In genomic region chr3:95054481-95055260, GRCm38 (mm10) we compare ENCODE assay signal across 9 mouse cellular contexts. TPM values are rescaled to one million over a fixed set of nuclear protein-coding genes. Genes with fewer than 3 reads are reported as not detected.
DNase-seq lines count a peak whose midpoint lies in the region; ATAC-seq lines count a peak whose summit lies in the region.
"Had no signal": no experiment of that assay in that cellular context is flagged by ENCODE, and none has a peak within 500 bp of the region (broad histone marks: within the 10 kb centered on the region; RNA-seq: fewer than 3 reads in every experiment).

No protein-coding gene starts in this region.

- H3K9me3 ChIP-seq in heart, embryonic 13.5 days = no peaks in the 10 kb centered on the region
- H3K9me3 ChIP-seq in embryonic facial prominence, embryonic 13.5 days = no peaks in the 10 kb centered on the region
- H3K9me3 ChIP-seq in liver, embryonic 13.5 days (replicated peaks) = no peaks in the 10 kb centered on the region
- H3K9me3 ChIP-seq: midbrain, embryonic 12.5 days had no signal

- H3K4me1 ChIP-seq in heart, embryonic 13.5 days = peaks cover 32% of the 10 kb centered on the region
- peaks cover 9% of the 10 kb centered on the region for H3K4me1 ChIP-seq in embryonic facial prominence, embryonic 13.5 days
- H3K4me1 ChIP-seq in liver, embryonic 13.5 days (replicated peaks) = peaks cover 56% of the 10 kb centered on the region
- H3K4me1 ChIP-seq: midbrain, embryonic 12.5 days had no signal

- no peaks in the 10 kb centered on the region for H3K27me3 ChIP-seq in heart, embryonic 13.5 days (replicated peaks)
- H3K27me3 ChIP-seq in embryonic facial prominence, embryonic 13.5 days = no peaks in the 10 kb centered on the region
- H3K27me3 ChIP-seq in liver, embryonic 13.5 days = no peaks in the 10 kb centered on the region
- H3K27me3 ChIP-seq: midbrain, embryonic 12.5 days had no signal

- peak overlapping the region; percentile 8; the same call in 1 of the 2 replicates for H3K9ac ChIP-seq in heart, embryonic 13.5 days
- H3K9ac ChIP-seq in embryonic facial prominence, embryonic 13.5 days = no peak overlapping the region
- H3K9ac ChIP-seq in liver, embryonic 13.5 days = 0 out of 2 replicates have a peak overlapping the region, but pooled peaks have one; percentile 0
- H3K9ac ChIP-seq: midbrain, embryonic 12.5 days had no signal

- DNase-seq in heart, adult 11 months = no peak
- DNase-seq in urinary bladder, postnatal 25 days (ENCODE audit: low spot score) = peak; percentile 46
- DNase-seq in urinary bladder, postnatal 4 days (ENCODE audit: low spot score in 2 of 2) = no peak
- peak; percentile 50 for DNase-seq in liver, embryonic 13.5 days
- no peak for DNase-seq in neural tube, embryonic 10.5 days (ENCODE audit: extremely low spot score, low spot score)
- DNase-seq in left cerebral cortex, postnatal 36 days (ENCODE audit: low spot score in 2 of 2) = no peak

- intact Hi-C loops in left cerebral cortex, postnatal 36 days (cut with DNase I) = loop anchor here (5.0 kb wide), 1 partner anchor 53 kb away; the partner anchor contains the start of gene Pip5k1a

- ATAC-seq in heart, embryonic 13.5 days (ENCODE audit: extremely low read depth, insufficient number of reproducible peaks, low FRiP score, low TSS enrichment) = peak; percentile 59
- ATAC-seq in embryonic facial prominence, embryonic 13.5 days (ENCODE audit: insufficient number of reproducible peaks, insufficient read depth, low FRiP score, low TSS enrichment, low read depth) = no peak
- ATAC-seq in liver, embryonic 13.5 days (ENCODE audit: low read depth) = peak; percentile 93

- peaks cover 22% of the 10 kb centered on the region for H3K36me3 ChIP-seq in heart, embryonic 13.5 days
- peaks cover 21% of the 10 kb centered on the region for H3K36me3 ChIP-seq in embryonic facial prominence, embryonic 13.5 days
- peaks cover 16% of the 10 kb centered on the region for H3K36me3 ChIP-seq in liver, embryonic 13.5 days

- no peak overlapping the region for H3K4me3 ChIP-seq in heart, embryonic 13.5 days
- H3K4me3 ChIP-seq in embryonic facial prominence, embryonic 13.5 days = no peak overlapping the region
- H3K4me3 ChIP-seq in liver, embryonic 13.5 days (replicated peaks) = no peak overlapping the region
- H3K4me3 ChIP-seq: midbrain, embryonic 12.5 days had no signal

- WGBS in heart, embryonic 13.5 days = 8% methylated on average over 10 of the region's 10 CpGs
- 27% methylated on average over 10 of the region's 10 CpGs for WGBS in embryonic facial prominence, embryonic 13.5 days
- WGBS in liver, embryonic 13.5 days (ENCODE audit: insufficient replicate concordance) = 11% methylated on average over 10 of the region's 10 CpGs

- peak overlapping the region; percentile 85 for H3K27ac ChIP-seq in heart, embryonic 13.5 days (replicated peaks)
- H3K27ac ChIP-seq in embryonic facial prominence, embryonic 13.5 days = peak overlapping the region; percentile 48
- peak overlapping the region; percentile 74 for H3K27ac ChIP-seq in liver, embryonic 13.5 days
- H3K27ac ChIP-seq: midbrain, embryonic 12.5 days had no signal

- H3K4me2 ChIP-seq in heart, embryonic 13.5 days = peak overlapping the region; percentile 40
- 0 out of 2 replicates have a peak overlapping the region, but pooled peaks have one; percentile 18 for H3K4me2 ChIP-seq in embryonic facial prominence, embryonic 13.5 days
- peak overlapping the region; percentile 57 for H3K4me2 ChIP-seq in liver, embryonic 13.5 days
- H3K4me2 ChIP-seq: midbrain, embryonic 12.5 days had no signal

RNA-seq across cellular contexts. Expression of gene Psmd4, which starts 12.3 kb away (rescaled TPM):
- 198 and 214 TPM in 2 replicates for polyA plus RNA-seq in heart, embryonic 13.5 days (2015; fragmentation: Nextera tagmentation; extraction: Ambion mirVana)
- 286 and 293 TPM in 2 replicates for polyA plus RNA-seq in embryonic facial prominence, embryonic 13.5 days (2015; fragmentation: Nextera tagmentation; extraction: Ambion mirVana)
- 202 and 204 TPM in 2 replicates for polyA plus RNA-seq in liver, embryonic 13.5 days (2015; fragmentation: Nextera tagmentation; extraction: Ambion mirVana)
- 100 to 1,000 TPM; 143 to 149 TPM for total RNA-seq in left cerebral cortex, postnatal 36 days (2021)

RNA-seq across cellular contexts. Expression of gene Zfp687, which starts 39.4 kb away (rescaled TPM):
- 14.3 and 17.4 TPM in 2 replicates for polyA plus RNA-seq in heart, embryonic 13.5 days (2015; fragmentation: Nextera tagmentation; extraction: Ambion mirVana)
- 22.2 and 25.1 TPM in 2 replicates for polyA plus RNA-seq in embryonic facial prominence, embryonic 13.5 days (2015; fragmentation: Nextera tagmentation; extraction: Ambion mirVana)
- 5.8 and 8.2 TPM in 2 replicates for polyA plus RNA-seq in liver, embryonic 13.5 days (2015; fragmentation: Nextera tagmentation; extraction: Ambion mirVana)
- 10 to 100 TPM; 24.0 to 26.1 TPM for total RNA-seq in left cerebral cortex, postnatal 36 days (2021)

RNA-seq across cellular contexts. Expression of gene Pip5k1a, which starts 52.1 kb away (rescaled TPM):
- polyA plus RNA-seq in heart, embryonic 13.5 days (2015; fragmentation: Nextera tagmentation; extraction: Ambion mirVana) = 16.4 and 17.5 TPM in 2 replicates
- polyA plus RNA-seq in embryonic facial prominence, embryonic 13.5 days (2015; fragmentation: Nextera tagmentation; extraction: Ambion mirVana) = 23.8 and 26.3 TPM in 2 replicates
- polyA plus RNA-seq in liver, embryonic 13.5 days (2015; fragmentation: Nextera tagmentation; extraction: Ambion mirVana) = 9.6 and 10.3 TPM in 2 replicates
- total RNA-seq in left cerebral cortex, postnatal 36 days (2021) = 10 to 100 TPM; 51.7 to 56.3 TPM

RNA-seq across cellular contexts. Expression of gene Vps72, which starts 56.2 kb away (rescaled TPM):
- polyA plus RNA-seq in heart, embryonic 13.5 days (2015; fragmentation: Nextera tagmentation; extraction: Ambion mirVana) = 98.9 and 100.0 TPM in 2 replicates
- polyA plus RNA-seq in embryonic facial prominence, embryonic 13.5 days (2015; fragmentation: Nextera tagmentation; extraction: Ambion mirVana) = 185 and 213 TPM in 2 replicates
- 39.2 and 43.3 TPM in 2 replicates for polyA plus RNA-seq in liver, embryonic 13.5 days (2015; fragmentation: Nextera tagmentation; extraction: Ambion mirVana)
- 10 to 100 TPM; 39.7 to 46.7 TPM for total RNA-seq in left cerebral cortex, postnatal 36 days (2021)

Comparison
In these comparisons a context has a peak if more than half of its experiments do, and no peak if none do; other contexts are left out.
1. DNase-seq: peak in urinary bladder, postnatal 25 days (single experiment) and liver, embryonic 13.5 days (single experiment); none in heart, adult 11 months (single experiment), urinary bladder, postnatal 4 days (0 of 2), neural tube, embryonic 10.5 days (single experiment) and left cerebral cortex, postnatal 36 days (0 of 2).
2. Peak in every context shown above with its lines, with median percentiles within 50 percentile points of each other: H3K27ac ChIP-seq and H3K4me2 ChIP-seq.